Mouse (Mus musculus) heart, postnatal 36 days (tissue): ENCODE results near the gene Edf1. TPM values are rescaled to one million over a fixed set of nuclear protein-coding genes. Genes with fewer than 3 reads are reported as not detected.
"Not testable (repeated sequence)": the region's sequence is repeated elsewhere in the genome, so short reads cannot be mapped to it uniquely, and the experiment has no call there.

ENCODE experiments used
- DNase-seq, 2 experiments: peaks; one replicate each; pipeline ENCODE4 v3.0.0; 2021 to 2022
- intact Hi-C: fragments of 180-260 bp; cut with DNase I; formaldehyde crosslinking; loops from one replicate; pipeline ENCODE4 v1.15.1; 2025
- total RNA-seq, 2 experiments: library from RNA; stranded (reverse); gene quantifications; 2 replicates each; pipeline ENCODE4 v1.2.3; 2021

The Edf1 gene
- total RNA-seq, result 100 to 1,000 TPM; 215 to 227 TPM

- peak; percentile 94 to 96 for DNase-seq
- intact Hi-C loops, result no loop called here
Observed at GRCm38 (mm10) chr2:25557221-25557963, at the start of gene Edf1. Gene Edf1, plus strand, starts transcription at chr2:25557847.

GRCm38 (mm10) chr2:25509912-25510311 is 47.7 kb upstream of the Edf1 start:
- DNase-seq, result no peak
- intact Hi-C loops, result loop anchor here (1.0 kb wide), 1 partner anchor 41 kb away; no protein-coding TSS in a partner anchor

GRCm38 (mm10) chr2:25526510-25527302 is 30.9 kb upstream of the Edf1 start:
- intact Hi-C loops, result no loop called here
- no peak for DNase-seq

GRCm38 (mm10) chr2:25533707-25534106 is 23.9 kb upstream of the Edf1 start:
- intact Hi-C loops, result no loop called here

GRCm38 (mm10) chr2:25534178-25534865 is 23.3 kb upstream of the Edf1 start:
- intact Hi-C loops, result no loop called here
- DNase-seq, result peak; percentile 81 to 83

More at GRCm38 (mm10) chr2:25533707-25534106, 23.9 kb upstream of the Edf1 start:
- no peak for DNase-seq

- DNase-seq, result no peak
- intact Hi-C loops, result no loop called here
Observed at GRCm38 (mm10) chr2:25534866-25535182, 22.8 kb upstream of the Edf1 start.

- intact Hi-C loops, result no loop called here
- DNase-seq, result no peak
Observed at GRCm38 (mm10) chr2:25536531-25536930, 21.1 kb upstream of the Edf1 start.

GRCm38 (mm10) chr2:25540541-25540948 is 17.1 kb upstream of the Edf1 start:
- no peak for DNase-seq
- intact Hi-C loops, result no loop called here

GRCm38 (mm10) chr2:25541644-25542367 is 15.8 kb upstream of the Edf1 start:
- intact Hi-C loops, result no loop called here
- no peak for DNase-seq

- DNase-seq, result no peak
- intact Hi-C loops, result no loop called here
Observed at GRCm38 (mm10) chr2:25545996-25546810, 11.4 kb upstream of the Edf1 start.

- peak; percentile 97 to 99 for DNase-seq
- intact Hi-C loops, result no loop called here
Observed at GRCm38 (mm10) chr2:25546811-25547491, 10.7 kb upstream of the Edf1 start, which contains the start of gene Traf2. Gene Traf2, minus strand, starts transcription at chr2:25546940.

GRCm38 (mm10) chr2:25549021-25549991 is 8.3 kb upstream of the Edf1 start:
- no peak for DNase-seq
- intact Hi-C loops, result no loop called here

GRCm38 (mm10) chr2:25551186-25551585 is 6.5 kb upstream of the Edf1 start:
- intact Hi-C loops, result loop anchor here (1.0 to 2.0 kb wide), 2 partner anchors 41 to 128 kb away; partner anchors contain the start of gene Fut7

GRCm38 (mm10) chr2:25553171-25553786 is 4.4 kb upstream of the Edf1 start:
- intact Hi-C loops, result not testable (repeated sequence)

More at GRCm38 (mm10) chr2:25551186-25551585, 6.5 kb upstream of the Edf1 start:
- DNase-seq, result peak; percentile 39 to 57

GRCm38 (mm10) chr2:25555479-25555878 is 2.2 kb upstream of the Edf1 start:
- intact Hi-C loops, result not testable (repeated sequence)

More at GRCm38 (mm10) chr2:25553171-25553786, 4.4 kb upstream of the Edf1 start:
- DNase-seq, result not testable (repeated sequence)

GRCm38 (mm10) chr2:25556296-25556695 is 1.4 kb upstream of the Edf1 start:
- intact Hi-C loops, result no loop called here
- DNase-seq, result no peak

More at GRCm38 (mm10) chr2:25555479-25555878, 2.2 kb upstream of the Edf1 start:
- DNase-seq, result not testable (repeated sequence)

GRCm38 (mm10) chr2:25557964-25558360 is 315 bp downstream of the Edf1 start:
- DNase-seq, result no peak
- intact Hi-C loops, result no loop called here
